Mouse (Mus musculus): ENCODE data around the gene Echdc3. TPM values are rescaled to one million over a fixed set of nuclear protein-coding genes. Genes with fewer than 3 reads are reported as not detected.

Gene Echdc3
- polyA plus RNA-seq, 1 experiment from 2014 or later: 11.1 TPM

DNA sequence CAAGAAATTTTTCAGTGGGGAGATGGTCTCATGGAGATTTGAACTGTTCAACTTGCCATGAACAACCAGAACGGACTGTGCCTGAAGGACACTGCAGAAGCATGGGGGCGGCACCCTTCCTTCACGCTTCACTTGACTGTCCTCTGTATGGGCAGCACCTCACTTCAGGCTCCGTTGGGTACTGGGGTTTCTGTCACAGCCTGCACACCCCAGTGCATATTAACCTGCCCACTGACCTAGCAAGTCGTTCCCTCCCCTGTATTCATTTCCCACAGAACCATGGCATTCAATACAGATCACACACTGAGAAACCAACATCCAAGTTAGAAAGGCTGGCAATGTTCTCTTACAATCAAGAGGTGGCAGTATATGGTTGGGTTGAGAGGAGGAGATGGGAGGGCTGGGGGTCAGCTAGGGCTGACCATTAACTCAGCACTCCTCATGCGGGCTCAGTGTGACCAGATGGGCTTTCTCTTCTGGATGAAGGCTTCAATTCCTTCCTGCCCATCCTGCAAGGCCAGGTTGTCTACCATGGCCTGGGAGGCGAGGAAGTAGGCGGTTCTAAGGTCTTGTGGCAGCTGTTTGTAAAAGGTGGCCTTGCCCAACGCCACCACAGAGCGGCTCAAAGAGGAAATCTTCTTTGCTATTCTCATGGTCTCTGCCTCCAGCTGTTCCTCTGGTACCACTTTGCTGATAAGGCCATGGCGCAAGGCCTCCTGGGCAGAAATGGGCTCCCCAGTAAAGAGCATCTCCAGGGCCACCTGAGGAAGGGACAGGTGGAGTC is 23.8 kb downstream of the Echdc3 start:
- Histone ChIP-seq H3K36me3 (ENCODE audit: control insufficient read depth, insufficient read depth, low read length) (no peaks in the 10 kb centered on the region), H3K9ac (ENCODE audit: low read length) (no peak overlapping the region), H3K9me3 (ENCODE audit: control insufficient read depth, low read length) (peaks cover 3% of the 10 kb centered on the region; the same call in 1 of the 2 replicates), H3K4me3 (ENCODE audit: low read length) (no peak overlapping the region), H3K27ac (ENCODE audit: low read length) (no peak overlapping the region), H3K4me2 (ENCODE audit: low read depth, low read length) (no peak overlapping the region), H3K4me1 (replicated peaks; ENCODE audit: control insufficient read depth, insufficient read depth, low read length) (peaks cover 7% of the 10 kb centered on the region), H3K27me3 (ENCODE audit: control insufficient read depth, insufficient read depth, low read depth, low read length) (no peaks in the 10 kb centered on the region)
- WGBS: 78% methylated on average over 11 of the region's 11 CpGs
- ATAC-seq (ENCODE audit: low read depth): no peak

- Histone ChIP-seq H3K9ac (ENCODE audit: low read length) (no peak overlapping the region), H3K4me3 (ENCODE audit: low read length) (no peak overlapping the region), H3K27me3 (ENCODE audit: control insufficient read depth, insufficient read depth, low read depth, low read length) (no peaks in the 10 kb centered on the region), H3K4me1 (replicated peaks; ENCODE audit: control insufficient read depth, insufficient read depth, low read length) (no peaks in the 10 kb centered on the region), H3K9me3 (ENCODE audit: control insufficient read depth, low read length) (peaks cover 3% of the 10 kb centered on the region; the same call in 1 of the 2 replicates), H3K27ac (ENCODE audit: low read length) (no peak overlapping the region), H3K36me3 (ENCODE audit: control insufficient read depth, insufficient read depth, low read length) (no peaks in the 10 kb centered on the region), H3K4me2 (ENCODE audit: low read depth, low read length) (no peak overlapping the region)
- ATAC-seq (ENCODE audit: low read depth): no peak
- 65% methylated on average over 11 of the region's 11 CpGs for WGBS
These were observed 25.4 kb downstream of the Echdc3 start for GRCm38 (mm10) chr2:6187418-6187817.

DNA sequence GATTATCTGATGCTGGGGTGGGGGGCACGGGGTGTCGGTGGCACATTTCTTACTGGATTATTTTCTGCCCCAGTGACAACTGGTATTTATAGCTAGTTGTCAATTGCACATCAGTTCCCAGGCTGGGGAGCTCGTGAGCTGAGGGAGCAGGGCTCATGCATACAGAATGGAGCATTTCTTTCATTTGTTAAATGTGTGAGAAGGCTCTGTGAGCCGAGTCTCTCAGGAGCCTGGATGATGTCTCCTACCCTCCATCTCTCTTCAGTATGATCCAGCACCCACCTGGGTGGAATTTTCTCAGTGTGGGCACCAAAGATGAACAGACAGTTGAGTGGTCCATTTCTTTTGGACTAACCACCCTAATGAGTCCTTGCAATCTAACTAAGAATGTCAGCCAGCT is 25.9 kb downstream of the Echdc3 start:
- H3K27me3 ChIP-seq (ENCODE audit: control insufficient read depth, insufficient read depth, low read depth, low read length): no peaks in the 10 kb centered on the region
- H3K9ac ChIP-seq (ENCODE audit: low read length): no peak overlapping the region
- H3K27ac ChIP-seq (ENCODE audit: low read length): no peak overlapping the region
- no peaks in the 10 kb centered on the region for H3K4me1 ChIP-seq (replicated peaks; ENCODE audit: control insufficient read depth, insufficient read depth, low read length)
- WGBS: 39% methylated on average over 4 of the region's 4 CpGs
- ATAC-seq (ENCODE audit: low read depth): no peak
- H3K36me3 ChIP-seq (ENCODE audit: control insufficient read depth, insufficient read depth, low read length): no peaks in the 10 kb centered on the region
- no peak overlapping the region for H3K4me3 ChIP-seq (ENCODE audit: low read length)
- H3K4me2 ChIP-seq (ENCODE audit: low read depth, low read length): no peak overlapping the region
- peaks cover 3% of the 10 kb centered on the region; the same call in 1 of the 2 replicates for H3K9me3 ChIP-seq (ENCODE audit: control insufficient read depth, low read length)

DNA sequence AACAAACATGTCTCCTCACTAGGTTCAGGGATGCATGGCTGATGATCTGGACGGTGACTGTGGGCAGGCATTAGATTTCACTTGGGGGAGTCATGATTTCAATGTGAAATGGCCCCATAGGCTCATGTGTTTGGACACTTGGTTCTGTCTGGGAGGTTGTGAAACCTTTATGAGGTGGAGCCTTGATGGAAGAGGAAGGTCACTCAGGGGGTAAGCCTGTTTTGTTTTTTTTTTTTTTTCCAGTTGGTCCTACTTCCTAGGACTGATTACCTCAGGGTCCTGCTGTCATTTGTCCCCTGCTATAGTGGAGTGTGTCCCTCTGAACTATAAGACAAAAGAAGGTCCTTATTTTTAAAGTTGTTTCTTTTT is 33.1 kb downstream of the Echdc3 start:
- H3K4me1 ChIP-seq (replicated peaks; ENCODE audit: control insufficient read depth, insufficient read depth, low read length): no peaks in the 10 kb centered on the region
- peaks cover 3% of the 10 kb centered on the region; the same call in 1 of the 2 replicates for H3K9me3 ChIP-seq (ENCODE audit: control insufficient read depth, low read length)
- ATAC-seq (ENCODE audit: low read depth): no peak

GRCm38 (mm10) chr2:6178901-6179748 is 33.7 kb downstream of the Echdc3 start:
- Histone ChIP-seq H3K27ac (ENCODE audit: low read length) (no peak overlapping the region), H3K9me3 (ENCODE audit: control insufficient read depth, low read length) (no peaks in the 10 kb centered on the region), H3K36me3 (ENCODE audit: control insufficient read depth, insufficient read depth, low read length) (no peaks in the 10 kb centered on the region), H3K9ac (ENCODE audit: low read length) (no peak overlapping the region), H3K4me1 (replicated peaks; ENCODE audit: control insufficient read depth, insufficient read depth, low read length) (no peaks in the 10 kb centered on the region), H3K4me3 (ENCODE audit: low read length) (no peak overlapping the region), H3K4me2 (ENCODE audit: low read depth, low read length) (no peak overlapping the region), H3K27me3 (ENCODE audit: control insufficient read depth, insufficient read depth, low read depth, low read length) (no peaks in the 10 kb centered on the region)
- 69% methylated on average over 16 of the region's 16 CpGs for WGBS
- no peak for ATAC-seq (ENCODE audit: low read depth)

More for the DNA sequence above, 33.1 kb downstream of the Echdc3 start:
- H3K27ac ChIP-seq (ENCODE audit: low read length): no peak overlapping the region
- 74% methylated on average over 1 of the region's 1 CpGs for WGBS
- H3K9ac ChIP-seq (ENCODE audit: low read length): no peak overlapping the region
- H3K4me2 ChIP-seq (ENCODE audit: low read depth, low read length): no peak overlapping the region
- no peak overlapping the region for H3K4me3 ChIP-seq (ENCODE audit: low read length)
- H3K27me3 ChIP-seq (ENCODE audit: control insufficient read depth, insufficient read depth, low read depth, low read length): no peaks in the 10 kb centered on the region
- no peaks in the 10 kb centered on the region for H3K36me3 ChIP-seq (ENCODE audit: control insufficient read depth, insufficient read depth, low read length)

DNA sequence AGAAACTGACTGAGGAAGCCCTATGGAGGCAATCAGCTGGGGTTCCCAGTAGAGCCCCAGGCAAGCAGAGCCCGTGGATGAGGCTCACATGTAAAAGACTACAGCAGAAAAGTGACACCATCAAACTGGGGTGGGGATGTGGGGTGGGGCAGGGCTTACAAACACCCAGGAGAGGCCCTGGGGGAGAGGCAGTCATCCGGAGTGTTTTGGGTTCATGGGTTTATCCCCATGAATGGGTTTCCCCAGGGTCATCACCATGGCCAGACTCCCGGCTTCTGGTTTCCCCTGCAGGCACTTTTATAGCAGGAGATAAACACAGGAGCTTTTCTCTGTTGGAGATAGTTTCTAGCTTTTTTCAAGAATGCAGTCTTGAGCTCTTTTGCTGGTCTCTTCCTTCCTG is 39.8 kb downstream of the Echdc3 start:
- Histone ChIP-seq H3K9ac (ENCODE audit: low read length) (no peak overlapping the region), H3K36me3 (ENCODE audit: control insufficient read depth, insufficient read depth, low read length) (no peaks in the 10 kb centered on the region), H3K27me3 (ENCODE audit: control insufficient read depth, insufficient read depth, low read depth, low read length) (no peaks in the 10 kb centered on the region), H3K4me2 (ENCODE audit: low read depth, low read length) (no peak overlapping the region), H3K9me3 (ENCODE audit: control insufficient read depth, low read length) (no peaks in the 10 kb centered on the region), H3K4me3 (ENCODE audit: low read length) (no peak overlapping the region), H3K27ac (ENCODE audit: low read length) (no peak overlapping the region), H3K4me1 (replicated peaks; ENCODE audit: control insufficient read depth, insufficient read depth, low read length) (no peaks in the 10 kb centered on the region)
- no peak for ATAC-seq (ENCODE audit: low read depth)
- WGBS: 70% methylated on average over 3 of the region's 3 CpGs

DNA sequence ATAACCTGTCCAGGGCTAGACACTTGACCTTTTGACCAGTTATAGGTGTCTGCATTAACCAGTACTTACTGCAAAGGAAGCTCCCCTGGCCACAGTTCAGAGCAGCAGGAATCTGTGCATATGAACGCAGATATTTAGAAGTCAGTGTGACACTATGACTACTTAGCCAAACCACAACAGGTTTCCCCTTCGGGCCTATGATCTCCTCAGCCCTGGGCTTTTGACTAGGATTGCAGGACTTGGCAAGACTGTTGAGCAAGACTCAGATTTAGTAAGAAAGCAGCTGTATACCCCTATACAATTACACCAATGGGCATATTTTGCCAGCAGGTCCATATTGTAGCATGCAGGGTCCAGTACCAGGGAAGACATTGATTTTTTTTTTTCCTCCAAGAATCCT is 44.3 kb downstream of the Echdc3 start:
- Histone ChIP-seq H3K4me1 (replicated peaks; ENCODE audit: control insufficient read depth, insufficient read depth, low read length) (peaks cover 22% of the 10 kb centered on the region), H3K4me2 (ENCODE audit: low read depth, low read length) (no peak overlapping the region), H3K9me3 (ENCODE audit: control insufficient read depth, low read length) (no peaks in the 10 kb centered on the region), H3K36me3 (ENCODE audit: control insufficient read depth, insufficient read depth, low read length) (no peaks in the 10 kb centered on the region), H3K9ac (ENCODE audit: low read length) (no peak overlapping the region), H3K27ac (ENCODE audit: low read length) (no peak overlapping the region), H3K4me3 (ENCODE audit: low read length) (no peak overlapping the region), H3K27me3 (ENCODE audit: control insufficient read depth, insufficient read depth, low read depth, low read length) (no peaks in the 10 kb centered on the region)
- 66% methylated on average over 2 of the region's 2 CpGs for WGBS
- no peak for ATAC-seq (ENCODE audit: low read depth)

DNA sequence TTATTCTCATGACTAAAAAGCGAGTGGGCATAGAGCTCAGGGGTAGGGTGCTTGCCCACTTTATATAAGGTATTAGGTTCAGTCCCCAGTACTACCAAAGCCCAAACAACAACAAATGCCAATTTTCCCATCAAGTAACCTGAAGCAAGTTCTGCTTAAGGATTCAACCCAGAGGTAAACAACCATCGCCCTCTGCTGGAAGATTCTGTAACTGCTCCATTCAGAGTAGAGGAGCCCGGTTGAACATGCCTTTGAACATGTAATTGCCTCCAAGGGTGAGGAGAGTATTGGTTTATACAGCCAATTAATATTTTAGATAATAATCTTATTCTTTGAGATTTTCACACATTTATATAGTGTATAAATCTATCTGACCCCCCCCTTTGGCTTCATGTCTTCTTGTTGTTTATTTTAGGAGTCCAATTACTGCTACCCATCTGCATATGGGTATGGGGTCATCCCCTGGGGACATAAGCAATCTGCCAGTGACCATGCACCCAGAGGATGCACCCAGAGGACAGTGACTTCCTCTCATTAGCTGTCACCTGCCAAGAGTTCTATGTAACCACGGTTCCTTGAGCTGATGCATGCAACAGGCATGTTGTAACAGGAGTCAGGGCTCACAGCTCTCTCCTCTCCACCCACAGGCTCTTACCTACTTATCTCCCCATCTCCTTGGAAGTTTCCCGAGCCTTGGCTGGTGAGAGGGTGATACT is 44.8 kb downstream of the Echdc3 start:
- Histone ChIP-seq H3K36me3 (ENCODE audit: control insufficient read depth, insufficient read depth, low read length) (no peaks in the 10 kb centered on the region), H3K4me1 (replicated peaks; ENCODE audit: control insufficient read depth, insufficient read depth, low read length) (peaks cover 28% of the 10 kb centered on the region), H3K4me2 (ENCODE audit: low read depth, low read length) (no peak overlapping the region), H3K27me3 (ENCODE audit: control insufficient read depth, insufficient read depth, low read depth, low read length) (no peaks in the 10 kb centered on the region), H3K9me3 (ENCODE audit: control insufficient read depth, low read length) (no peaks in the 10 kb centered on the region), H3K9ac (ENCODE audit: low read length) (no peak overlapping the region), H3K4me3 (ENCODE audit: low read length) (no peak overlapping the region), H3K27ac (ENCODE audit: low read length) (no peak overlapping the region)
- peak; percentile 5; the same call in 1 of the 2 replicates for ATAC-seq (ENCODE audit: low read depth)
- 10% methylated on average over 5 of the region's 5 CpGs for WGBS

DNA sequence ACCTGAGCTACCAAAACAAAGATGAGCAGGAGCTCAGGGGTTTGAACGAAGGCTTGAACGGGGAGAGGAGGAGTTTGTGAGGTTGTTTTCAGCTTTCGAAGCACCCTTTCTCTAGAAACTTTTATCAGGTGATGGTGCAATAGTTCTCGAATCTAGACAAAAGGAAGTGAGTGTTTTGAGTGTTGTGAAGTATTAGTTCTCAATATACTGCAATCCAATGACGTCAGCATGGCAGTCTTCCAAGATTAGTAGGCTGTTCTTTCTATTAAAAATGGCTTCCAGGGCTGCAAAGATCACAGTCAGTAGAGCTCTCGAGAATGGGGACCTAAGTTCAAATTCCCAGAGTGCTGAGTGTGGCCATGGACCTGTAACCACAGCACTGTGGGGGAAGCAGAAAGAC is 47.1 kb downstream of the Echdc3 start:
- WGBS: 36% methylated on average over 6 of the region's 6 CpGs
- ATAC-seq (ENCODE audit: low read depth): no peak
- H3K27ac ChIP-seq (ENCODE audit: low read length): peak overlapping the region; percentile 10; the same call in 1 of the 2 replicates

More for the DNA sequence above, 47.1 kb downstream of the Echdc3 start:
- Histone ChIP-seq H3K4me2 (ENCODE audit: low read depth, low read length) (no peak overlapping the region), H3K27me3 (ENCODE audit: control insufficient read depth, insufficient read depth, low read depth, low read length) (no peaks in the 10 kb centered on the region), H3K9me3 (ENCODE audit: control insufficient read depth, low read length) (no peaks in the 10 kb centered on the region), H3K4me1 (replicated peaks; ENCODE audit: control insufficient read depth, insufficient read depth, low read length) (peaks cover 37% of the 10 kb centered on the region), H3K4me3 (ENCODE audit: low read length) (no peak overlapping the region), H3K36me3 (ENCODE audit: control insufficient read depth, insufficient read depth, low read length) (no peaks in the 10 kb centered on the region), H3K9ac (ENCODE audit: low read length) (no peak overlapping the region)

Measured in lung, embryonic 16.5 days (tissue).